Mouse (Mus musculus) forebrain, postnatal 0 days (tissue): ENCODE measurements at regions not wholly inside any gene's neighbourhood (a gene's known extent, or its start where the extent isn't known, plus 50 kb on each side); places are given as distances from the start of the nearest gene placed in this dataset.

Source experiments
- ATAC-seq: fragments of 200-750 bp; cut with Nextera tagmentation; 2 replicates; pipeline ENCODE4 v1.8.0; 2017; ENCODE audit warnings: mild to moderate bottlenecking, moderate library complexity
- DNase-seq: peaks from one replicate; pipeline ENCODE4 v3.0.0-alpha.2; 2015
- H3K27ac ChIP-seq: fragments of 300-500 bp; sonication (generic); 2 replicates; pipeline ENCODE4 v1.5.1; 2014; ENCODE audit warnings: low read depth, mild to moderate bottlenecking, antibody characterized with exemption, low read length, moderate library complexity, mixed read lengths
- H3K27me3 ChIP-seq: fragments of 300-500 bp; sonication (generic); 2 replicates; pipeline ENCODE4 v1.6.1; 2014; ENCODE audit warnings: mild to moderate bottlenecking, low read length, mixed read lengths; ENCODE audit not compliant: insufficient read depth
- H3K36me3 ChIP-seq: fragments of 300-500 bp; sonication (generic); 2 replicates; pipeline ENCODE4 v1.6.1; 2014; ENCODE audit warnings: mild to moderate bottlenecking, moderate library complexity; ENCODE audit not compliant: insufficient read depth
- H3K4me1 ChIP-seq: fragments of 300-500 bp; sonication (generic); 2 replicates; pipeline ENCODE4 v1.6.1; 2014; ENCODE audit warnings: antibody characterized with exemption; ENCODE audit not compliant: insufficient read depth
- H3K4me2 ChIP-seq: fragments of 300-500 bp; sonication (generic); 2 replicates; pipeline ENCODE4 v1.6.1; 2014; ENCODE audit warnings: low read depth, mild to moderate bottlenecking, moderate library complexity
- H3K4me3 ChIP-seq: fragments of 300-500 bp; sonication (generic); 2 replicates; pipeline ENCODE4 v1.5.1; 2014; ENCODE audit warnings: low read depth, low read length, mixed read lengths
- H3K9ac ChIP-seq: fragments of 300-500 bp; sonication (generic); 2 replicates; pipeline ENCODE4 v1.6.1; 2014; ENCODE audit warnings: mild to moderate bottlenecking
- H3K9me3 ChIP-seq: fragments of 300-500 bp; sonication (generic); 2 replicates; pipeline ENCODE4 v1.6.1; 2016; ENCODE audit warnings: low read length
- CTCF ChIP-seq: sonication (generic); IDR thresholded peaks from 2 replicates; pipeline ENCODE4 v1.5.1; 2016; ENCODE audit warnings: antibody characterized with exemption, control low read depth, low read depth
- WGBS: fragments of 180-500 bp; shearing (Covaris S2); extraction: QIAGEN DNeasy Blood & Tissue Kit; methylation state at CpG from one replicate; pipeline ENCODE4 v1.1.7; 2014; 5-methylcytosine and 5-hydroxymethylcytosine counted together

GRCm38 (mm10) chr1:18979141-18979540 is 123.7 kb upstream of the Tfap2d start:
- WGBS: 77% methylated on average over 2 of the region's 2 CpGs
- Histone ChIP-seq H3K9me3 (no peaks in the 10 kb centered on the region), H3K4me2 (no peak overlapping the region), H3K4me3 (no peak overlapping the region), H3K27me3 (no peaks in the 10 kb centered on the region), H3K36me3 (no peaks in the 10 kb centered on the region), H3K4me1 (no peaks in the 10 kb centered on the region), H3K27ac (no peak overlapping the region), H3K9ac (no peak overlapping the region)
- DNase-seq (no peak), ATAC-seq (no peak)
- TF ChIP-seq CTCF: no peak

GRCm38 (mm10) chr1:19016778-19017177 is 86.0 kb upstream of the Tfap2d start:
- no peak overlapping the region for H3K27ac ChIP-seq
- H3K4me1 ChIP-seq: no peaks in the 10 kb centered on the region
- H3K9ac ChIP-seq: no peak overlapping the region
- H3K4me3 ChIP-seq: no peak overlapping the region
- H3K9me3 ChIP-seq: no peaks in the 10 kb centered on the region
- no peaks in the 10 kb centered on the region for H3K36me3 ChIP-seq
- 85% methylated on average over 1 of the region's 1 CpGs for WGBS
- no peak overlapping the region for H3K4me2 ChIP-seq
- DNase-seq: no peak
- TF ChIP-seq CTCF: no peak
- no peak for ATAC-seq
- no peaks in the 10 kb centered on the region for H3K27me3 ChIP-seq
